ENCODE assay signal across 22 mouse cellular contexts in genomic region chr11:24422066-24422775, GRCm38 (mm10).
DNase-seq lines count a peak whose midpoint lies in the region; ATAC-seq lines count a peak whose summit lies in the region.
"Had no signal": no experiment of that assay in that cellular context is flagged by ENCODE, and none has a peak within 500 bp of the region (broad histone marks: within the 10 kb centered on the region; RNA-seq: fewer than 3 reads in every experiment).

No protein-coding gene starts in this region.

- DNase-seq in cerebellum, postnatal 14 days, result peak; percentile 54 to 70
- DNase-seq in cerebellum, adult 11-12 months, result no peak
- peak; percentile 40 for DNase-seq in layer of hippocampus, adult 11-12 months (ENCODE audit: low spot score)
- DNase-seq in layer of hippocampus, adult 9-10 months (ENCODE audit: low spot score), result no peak
- DNase-seq in right cerebral cortex, postnatal 4 days, result peak; percentile 4
- DNase-seq in right cerebral cortex, adult 2 months (ENCODE audit: low spot score in 2 of 2), result no peak
- no peak for DNase-seq in lung, postnatal 36 days
- DNase-seq: adrenal gland, postnatal 10 days; cerebellum, adult 18-20 months; gastrocnemius, adult 2 months; heart, postnatal 10 days; kidney, postnatal 4 days; liver, embryonic 13.5 days; lung, embryonic 14.5 days; midbrain, embryonic 14.5 days; thymus, adult 18-20 months; thymus, postnatal 4 days had no signal

- no peak for ATAC-seq in erythroid progenitor cell, adult 5-6 weeks (replicated peaks; ENCODE audit: low FRiP score, poor library complexity, severe bottlenecking)
- ATAC-seq: activated CD4-positive, CD25-positive, alpha-beta regulatory T cell, adult 4 months; CD4-positive, CD25-positive, alpha-beta regulatory T cell, adult 4 months; intestine, postnatal 0 days; Patski had no signal

Comparison
In these comparisons a context has a peak if more than half of its experiments do, and no peak if none do; other contexts are left out.
1. DNase-seq: peak in cerebellum, postnatal 14 days (2 of 2), layer of hippocampus, adult 11-12 months (single experiment) and right cerebral cortex, postnatal 4 days (single experiment); none in cerebellum, adult 11-12 months (single experiment), layer of hippocampus, adult 9-10 months (single experiment), right cerebral cortex, adult 2 months (0 of 2) and lung, postnatal 36 days (single experiment).